Mouse (Mus musculus): ENCODE measurements around the gene Islr2. TPM values are rescaled to one million over a fixed set of nuclear protein-coding genes. Genes with fewer than 3 reads are reported as not detected.
A peak's percentile ranks its signal among the peaks of the same experiment; 100 is the strongest.
"Not testable (repeated sequence)": the region's sequence is repeated elsewhere in the genome, so short reads cannot be mapped to it uniquely, and the experiment has no call there.

The Islr2 gene
- 1 to 10 TPM; 1.4 to 2.3 TPM for total RNA-seq (2021)

GRCm38 (mm10) chr9:58203516-58204447, at the start of gene Islr2, which contains the start of gene Islr:
Gene Islr2 (minus strand): TSS chr9:58204319.
Gene Islr (minus strand): TSS chr9:58204306.
- intact Hi-C loops (cut with DNase I) = loop anchor here (1.0 to 10.0 kb wide), 2 partner anchors 165 to 269 kb away; no protein-coding TSS in a partner anchor
- peak; percentile 69 to 77 for DNase-seq

- intact Hi-C loops (cut with DNase I) = loop anchor here (10.0 kb wide), 1 partner anchor 489 kb away; the partner anchor contains the start of gene Clk3
- not testable (repeated sequence) for DNase-seq
Observed at GRCm38 (mm10) chr9:58253805-58254122, 49.6 kb upstream of the Islr2 start.

- intact Hi-C loops (cut with DNase I) = loop anchor here (10.0 kb wide), 1 partner anchor 488 kb away; the partner anchor contains the start of gene Clk3
- DNase-seq = peak; percentile 92 to 97
Observed at GRCm38 (mm10) chr9:58253033-58253804, 49.1 kb upstream of the Islr2 start, which contains the start of gene Stoml1. Gene Stoml1 (plus strand): TSS chr9:58253164.

- DNase-seq = not testable (repeated sequence)
- intact Hi-C loops (cut with DNase I) = loop anchor here (10.0 kb wide), 1 partner anchor 486 kb away; the partner anchor contains the start of gene Clk3
Observed at GRCm38 (mm10) chr9:58250730-58251129, 46.6 kb upstream of the Islr2 start.

- intact Hi-C loops (cut with DNase I) = loop anchor here (10.0 kb wide), 1 partner anchor 486 kb away; the partner anchor contains the start of gene Clk3
- no peak for DNase-seq
Observed at GRCm38 (mm10) chr9:58250322-58250721, 46.2 kb upstream of the Islr2 start.

GRCm38 (mm10) chr9:58249592-58250192, 45.6 kb upstream of the Islr2 start, which contains the start of gene Pml:
Gene Pml (minus strand): TSS chr9:58249786.
- intact Hi-C loops (cut with DNase I) = loop anchor here (10.0 kb wide), 1 partner anchor 485 kb away; the partner anchor contains the start of gene Clk3
- peak; percentile 76 to 79 for DNase-seq

GRCm38 (mm10) chr9:58248746-58249413, 44.8 kb upstream of the Islr2 start:
- intact Hi-C loops (cut with DNase I) = no loop called here
- DNase-seq = peak in 1 of 2 experiments; percentile 27

- DNase-seq = peak; percentile 79
- intact Hi-C loops (cut with DNase I) = loop anchor here (1.0 to 2.0 kb wide), 2 partner anchors 22 to 33 kb away; no protein-coding TSS in a partner anchor
Observed at GRCm38 (mm10) chr9:58247064-58247759, 43.1 kb upstream of the Islr2 start.

- DNase-seq = no peak
- intact Hi-C loops (cut with DNase I) = loop anchor here (2.0 kb wide), 1 partner anchor 23 kb away; no protein-coding TSS in a partner anchor
Observed at GRCm38 (mm10) chr9:58246083-58246591, 42.0 kb upstream of the Islr2 start.

GRCm38 (mm10) chr9:58243696-58244095, 39.6 kb upstream of the Islr2 start:
- intact Hi-C loops (cut with DNase I) = no loop called here
- DNase-seq = no peak

- intact Hi-C loops (cut with DNase I) = no loop called here
Observed at GRCm38 (mm10) chr9:58242696-58243095, 38.6 kb upstream of the Islr2 start.

GRCm38 (mm10) chr9:58241780-58242485, 37.8 kb upstream of the Islr2 start:
- DNase-seq = peak; percentile 39 to 47
- intact Hi-C loops (cut with DNase I) = no loop called here

More at GRCm38 (mm10) chr9:58242696-58243095, 38.6 kb upstream of the Islr2 start:
- no peak for DNase-seq

- intact Hi-C loops (cut with DNase I) = no loop called here
- DNase-seq = no peak
Observed at GRCm38 (mm10) chr9:58234502-58235015, 30.4 kb upstream of the Islr2 start.

GRCm38 (mm10) chr9:58232374-58232773, 28.3 kb upstream of the Islr2 start:
- intact Hi-C loops (cut with DNase I) = no loop called here
- no peak for DNase-seq

- DNase-seq = no peak
- intact Hi-C loops (cut with DNase I) = no loop called here
Observed at GRCm38 (mm10) chr9:58231746-58232145, 27.6 kb upstream of the Islr2 start.

GRCm38 (mm10) chr9:58228777-58229466, 24.8 kb upstream of the Islr2 start:
- intact Hi-C loops (cut with DNase I) = no loop called here
- no peak for DNase-seq

Data from heart, postnatal 36 days (tissue).